Mouse (Mus musculus) cerebellum, adult 2 months (tissue): ENCODE data around the gene Pik3r4.

ENCODE experiments used
- CTCF ChIP-seq: fragments of 200-500 bp; IDR thresholded peaks from 2 replicates; pipeline ENCODE4 v1.5.1; 2011; ENCODE audit warnings: low read depth, mild to moderate bottlenecking, control low read depth, low read length, moderate library complexity, borderline replicate concordance; ENCODE audit not compliant: insufficient read depth
- POLR2A ChIP-seq: fragments of 200-500 bp; IDR thresholded peaks from 2 replicates; pipeline ENCODE4 v1.6.1; 2011; ENCODE audit warnings: low read length, control low read depth, borderline replicate concordance; ENCODE audit not compliant: insufficient read depth

DNA sequence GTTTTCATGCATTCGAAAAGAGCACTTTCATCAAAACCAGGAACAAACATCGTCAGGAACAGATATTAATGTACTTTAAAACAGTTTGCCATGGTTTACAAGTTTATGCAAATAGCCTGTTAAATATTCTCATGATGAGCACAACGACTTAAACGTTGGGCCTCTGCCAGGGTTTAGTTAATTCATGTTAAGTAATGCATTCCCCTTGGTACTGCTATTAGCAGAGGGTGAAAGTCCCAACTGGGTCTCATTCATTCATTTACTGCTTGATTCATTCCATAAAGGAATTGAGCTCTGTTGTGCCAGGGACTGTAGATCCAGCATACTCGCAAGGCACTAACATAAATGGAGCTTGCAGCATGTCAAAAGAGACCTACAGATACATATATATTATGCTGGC is 92.4 kb downstream of the Pik3r4 start:
- TF ChIP-seq POLR2A (no peak), CTCF (no peak)
